Mouse (Mus musculus): ENCODE data around the gene Grm8. TPM values are rescaled to one million over a fixed set of nuclear protein-coding genes. Genes with fewer than 3 reads are reported as not detected.

Gene Grm8
- total RNA-seq, 2 experiments from 2014 or later, result 7.9 to 9.8 TPM

DNA sequence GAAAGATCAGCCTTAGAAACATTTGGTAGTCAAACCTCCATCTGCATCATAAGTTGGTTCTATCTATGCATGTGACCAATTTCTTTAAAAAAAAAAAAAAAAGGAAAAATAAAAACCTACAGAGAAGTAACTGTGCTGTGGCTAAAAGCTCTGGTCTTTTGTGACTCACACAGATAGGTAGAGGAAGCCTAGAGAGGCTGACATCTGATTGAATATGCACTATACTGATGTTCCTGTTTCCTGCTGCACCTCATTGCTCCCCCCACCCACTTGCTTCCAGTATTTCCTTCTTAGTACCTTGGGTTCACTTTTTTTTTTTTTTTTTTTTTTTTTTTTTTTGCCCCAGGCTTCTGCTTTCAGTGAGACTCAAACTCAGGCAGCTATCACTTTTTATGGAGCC lies 824.6 kb downstream of the Grm8 start:
- no peak for DNase-seq (ENCODE audit: low spot score in 2 of 2)

DNA sequence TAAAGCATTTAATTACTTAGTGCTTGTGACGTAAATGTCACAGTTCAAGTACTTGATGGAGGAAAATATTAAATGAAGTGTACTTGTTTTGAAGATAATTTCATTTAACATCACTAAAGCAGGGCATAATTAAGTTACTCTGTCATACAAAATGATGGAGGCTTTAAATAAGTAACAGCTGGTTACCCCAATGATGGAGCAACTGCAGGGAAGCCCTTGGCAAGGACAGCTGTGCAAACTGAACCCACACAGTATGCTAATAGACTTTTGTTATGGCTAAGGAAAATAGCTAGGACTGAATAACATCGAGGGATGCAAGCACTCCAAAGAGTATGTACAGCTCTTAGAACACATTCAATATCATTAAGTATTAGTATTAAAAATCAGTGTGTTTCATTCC lies 829.6 kb downstream of the Grm8 start:
- no peak for DNase-seq (ENCODE audit: low spot score in 2 of 2)

DNA sequence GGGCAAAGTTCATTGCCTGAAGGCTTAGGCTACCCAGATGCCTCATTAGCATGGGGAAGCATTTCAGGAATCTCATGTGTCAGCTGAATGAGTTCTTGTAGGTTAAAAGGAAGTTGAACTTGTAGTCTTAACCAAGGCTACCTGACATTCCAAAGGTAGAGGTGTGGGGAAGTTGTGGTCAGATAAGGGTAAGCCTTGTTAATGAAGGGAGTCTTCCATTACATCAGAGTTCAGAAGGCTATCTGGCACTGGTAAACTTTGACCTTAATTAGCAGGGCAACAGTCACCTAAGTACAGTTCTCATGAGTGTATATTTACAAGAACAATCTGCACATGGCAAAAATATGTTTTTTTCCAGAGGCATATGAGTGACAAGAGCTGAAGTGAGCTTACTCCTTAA lies 870.0 kb downstream of the Grm8 start:
- DNase-seq (ENCODE audit: low spot score in 2 of 2), result no peak

DNA sequence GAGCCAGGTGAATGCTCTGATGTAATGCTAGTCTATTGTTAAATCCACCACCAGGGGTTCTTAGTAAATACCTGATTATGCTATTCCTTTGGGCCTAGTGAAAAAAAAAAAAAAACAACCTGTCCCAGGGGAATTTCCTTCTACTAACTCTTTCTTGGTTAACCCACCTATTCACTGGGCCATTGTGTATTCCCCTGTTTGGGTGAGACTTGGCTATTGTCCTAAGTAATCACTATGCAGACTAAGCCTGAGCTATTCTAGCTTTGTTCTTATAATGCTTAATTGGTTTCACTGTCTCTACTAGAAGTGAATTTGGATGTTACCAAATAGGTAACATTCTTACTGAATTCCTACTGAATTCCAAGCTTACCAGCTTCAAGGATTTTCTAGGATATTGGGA lies 872.4 kb downstream of the Grm8 start:
- DNase-seq (ENCODE audit: low spot score in 2 of 2), result no peak

DNA sequence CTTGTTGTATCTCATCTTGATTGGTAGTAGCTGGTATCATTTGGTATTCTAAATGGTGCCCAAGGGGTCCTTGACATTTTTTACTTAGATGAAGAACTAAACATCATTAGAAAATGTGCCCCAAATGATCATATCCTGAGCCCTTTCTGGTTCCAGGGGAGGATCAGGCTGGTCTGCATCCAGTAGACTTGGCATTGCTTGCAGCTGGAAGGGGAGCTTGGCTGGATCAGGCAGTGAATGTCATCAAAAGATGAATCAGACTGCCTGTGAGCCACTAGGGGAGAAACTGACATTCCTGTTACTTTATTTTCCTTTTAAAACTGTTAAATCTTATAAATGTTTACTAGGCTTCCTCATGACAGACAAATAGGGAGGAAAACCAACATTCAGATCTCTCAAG lies 894.6 kb downstream of the Grm8 start:
- DNase-seq (ENCODE audit: low spot score in 2 of 2), result peak in 1 of 2 experiments; percentile 15

DNA sequence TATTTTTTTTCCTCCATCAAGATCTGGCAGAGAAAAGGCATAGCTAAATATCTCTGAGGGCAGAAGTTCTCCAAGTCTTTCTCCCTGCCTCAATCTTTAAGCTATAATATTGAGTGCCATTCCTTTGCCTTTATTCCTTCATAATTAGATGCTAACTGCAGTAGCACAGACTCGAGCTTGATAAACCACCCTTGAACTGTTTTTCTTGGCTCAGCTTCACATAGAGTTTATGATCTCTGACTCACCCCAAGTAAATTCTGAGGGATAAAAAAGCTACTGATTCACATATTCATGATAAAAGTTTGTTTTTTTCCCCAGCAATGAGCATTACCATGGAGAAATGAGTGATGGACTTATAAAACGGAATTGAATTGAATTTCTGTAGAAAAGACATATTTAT lies 895.0 kb downstream of the Grm8 start:
- DNase-seq (ENCODE audit: low spot score in 2 of 2), result no peak

Small RNA genes within 50 kb of the gene (microRNA-seq; reads per million reads assigned to microRNA genes)
- gene Mir592, result 10.4 to 24.1 reads per million in 2 experiments
